Mouse (Mus musculus): ENCODE measurements around the gene Trappc2l. TPM values are rescaled to one million over a fixed set of nuclear protein-coding genes. Genes with fewer than 3 reads are reported as not detected.

Trappc2l gene
- polyA plus RNA-seq, 1 experiment: 95.7 TPM

GRCm38 (mm10) chr8:122658807-122659160 is 47.3 kb downstream of the Trappc2l start:
- Histone ChIP-seq H3K4me3 (no peak overlapping the region), H3K4me2 (ENCODE audit: low read depth) (no peak overlapping the region)

GRCm38 (mm10) chr8:122660022-122660421 is 48.6 kb downstream of the Trappc2l start:
- no peak overlapping the region for H3K4me3 ChIP-seq
- H3K4me2 ChIP-seq (ENCODE audit: low read depth): no peak overlapping the region
- H3K27me3 ChIP-seq (ENCODE audit: control insufficient read depth, insufficient read depth, insufficient read length): no peaks in the 10 kb centered on the region
- no peaks in the 10 kb centered on the region for H3K36me3 ChIP-seq (ENCODE audit: control insufficient read depth, insufficient read depth)
- no peak overlapping the region for H3ac ChIP-seq (ENCODE audit: control insufficient read depth, insufficient read length)
- H3K79me2 ChIP-seq (ENCODE audit: control insufficient read depth, insufficient read depth): no peaks in the 10 kb centered on the region
- TF ChIP-seq REST (IDR thresholded peaks at IDR 0.05; ENCODE audit: insufficient read depth, insufficient read length) (no peak), TCF3 (IDR thresholded peaks at IDR 0.05; ENCODE audit: insufficient read length, low read depth) (no peak), USF1 (IDR thresholded peaks at IDR 0.05; ENCODE audit: low read depth) (no peak), POLR2A (IDR thresholded peaks at IDR 0.05; ENCODE audit: insufficient read length, low read depth) (no peak), TCF12 (IDR thresholded peaks at IDR 0.05; ENCODE audit: insufficient read depth, poor library complexity, severe bottlenecking) (no peak), MYOD1 (IDR thresholded peaks at IDR 0.05; ENCODE audit: control insufficient read depth in 1 of 3, insufficient read length in 2 of 3, low read depth in 2 of 3) (no peak), E2F4 (IDR thresholded peaks at IDR 0.05; ENCODE audit: insufficient read depth) (no peak), POLR2AphosphoS2 (IDR thresholded peaks at IDR 0.05; ENCODE audit: insufficient read length, low read depth) (no peak), MAX (IDR thresholded peaks at IDR 0.05; ENCODE audit: low read depth) (no peak), MYOG (IDR thresholded peaks at IDR 0.05; ENCODE audit: control insufficient read depth in 1 of 3, insufficient read depth in 1 of 3, insufficient read length in 2 of 3, low read depth in 2 of 3) (no peak)

More at GRCm38 (mm10) chr8:122658807-122659160, 47.3 kb downstream of the Trappc2l start:
- Histone ChIP-seq H3K79me2 (ENCODE audit: control insufficient read depth, insufficient read depth) (no peaks in the 10 kb centered on the region), H3K27me3 (ENCODE audit: control insufficient read depth, insufficient read depth, insufficient read length) (no peaks in the 10 kb centered on the region), H3K36me3 (ENCODE audit: control insufficient read depth, insufficient read depth) (no peaks in the 10 kb centered on the region), H3ac (ENCODE audit: control insufficient read depth, insufficient read length) (no peak overlapping the region)
- no peak for TF ChIP-seq MYOD1 (IDR thresholded peaks at IDR 0.05; ENCODE audit: control insufficient read depth in 1 of 3, insufficient read length in 2 of 3, low read depth in 2 of 3)
- TF ChIP-seq TCF3 (IDR thresholded peaks at IDR 0.05; ENCODE audit: insufficient read length, low read depth): no peak
- no peak for TF ChIP-seq REST (IDR thresholded peaks at IDR 0.05; ENCODE audit: insufficient read depth, insufficient read length)
- TF ChIP-seq E2F4 (IDR thresholded peaks at IDR 0.05; ENCODE audit: insufficient read depth): no peak
- TF ChIP-seq MYOG (IDR thresholded peaks at IDR 0.05; ENCODE audit: control insufficient read depth in 1 of 3, insufficient read depth in 1 of 3, insufficient read length in 2 of 3, low read depth in 2 of 3): no peak
- TF ChIP-seq MAX (IDR thresholded peaks at IDR 0.05; ENCODE audit: low read depth): no peak
- TF ChIP-seq POLR2AphosphoS2 (IDR thresholded peaks at IDR 0.05; ENCODE audit: insufficient read length, low read depth): no peak
- TF ChIP-seq TCF12 (IDR thresholded peaks at IDR 0.05; ENCODE audit: insufficient read depth, poor library complexity, severe bottlenecking): no peak
- TF ChIP-seq SRF (IDR thresholded peaks at IDR 0.05; ENCODE audit: control insufficient read depth, insufficient read length, low read depth): no peak
- TF ChIP-seq CEBPB (IDR thresholded peaks at IDR 0.05; ENCODE audit: insufficient read depth, poor library complexity, severe bottlenecking): no peak

- Histone ChIP-seq H3K36me3 (ENCODE audit: control insufficient read depth, insufficient read depth) (no peaks in the 10 kb centered on the region), H3K27me3 (ENCODE audit: control insufficient read depth, insufficient read depth, insufficient read length) (no peaks in the 10 kb centered on the region), H3ac (ENCODE audit: control insufficient read depth, insufficient read length) (no peak overlapping the region), H3K4me3 (no peak overlapping the region), H3K4me2 (ENCODE audit: low read depth) (peak overlapping the region; percentile 70), H3K79me2 (ENCODE audit: control insufficient read depth, insufficient read depth) (no peaks in the 10 kb centered on the region)
- no peak for TF ChIP-seq REST (IDR thresholded peaks at IDR 0.05; ENCODE audit: insufficient read depth, insufficient read length)
- peak; percentile 84 to 94 (median 86) for TF ChIP-seq MYOG (IDR thresholded peaks at IDR 0.05; ENCODE audit: control insufficient read depth in 1 of 3, insufficient read depth in 1 of 3, insufficient read length in 2 of 3, low read depth in 2 of 3)
- peak; percentile 92 for TF ChIP-seq TCF3 (IDR thresholded peaks at IDR 0.05; ENCODE audit: insufficient read length, low read depth)
- no peak for TF ChIP-seq E2F4 (IDR thresholded peaks at IDR 0.05; ENCODE audit: insufficient read depth)
- TF ChIP-seq USF1 (IDR thresholded peaks at IDR 0.05; ENCODE audit: low read depth): no peak
- peak; percentile 97 for TF ChIP-seq TCF12 (IDR thresholded peaks at IDR 0.05; ENCODE audit: insufficient read depth, poor library complexity, severe bottlenecking)
- no peak for TF ChIP-seq MAX (IDR thresholded peaks at IDR 0.05; ENCODE audit: low read depth)
- peak; percentile 9 to 93 (median 89) for TF ChIP-seq MYOD1 (IDR thresholded peaks at IDR 0.05; ENCODE audit: control insufficient read depth in 1 of 3, insufficient read length in 2 of 3, low read depth in 2 of 3)
- TF ChIP-seq CEBPB (IDR thresholded peaks at IDR 0.05; ENCODE audit: insufficient read depth, poor library complexity, severe bottlenecking): no peak
- TF ChIP-seq POLR2A (IDR thresholded peaks at IDR 0.05; ENCODE audit: insufficient read length, low read depth): no peak
These were observed 49.7 kb downstream of the Trappc2l start for GRCm38 (mm10) chr8:122661138-122661537.

GRCm38 (mm10) chr8:122661894-122662293 is 50.5 kb downstream of the Trappc2l start:
- no peak for TF ChIP-seq MAX (IDR thresholded peaks at IDR 0.05; ENCODE audit: low read depth)
- Histone ChIP-seq H3K79me2 (ENCODE audit: control insufficient read depth, insufficient read depth) (no peaks in the 10 kb centered on the region), H3K4me3 (no peak overlapping the region), H3K4me2 (ENCODE audit: low read depth) (peak overlapping the region; percentile 70), H3K27me3 (ENCODE audit: control insufficient read depth, insufficient read depth, insufficient read length) (no peaks in the 10 kb centered on the region), H3K36me3 (ENCODE audit: control insufficient read depth, insufficient read depth) (no peaks in the 10 kb centered on the region), H3ac (ENCODE audit: control insufficient read depth, insufficient read length) (no peak overlapping the region)

GRCm38 (mm10) chr8:122663106-122663505 is 51.7 kb downstream of the Trappc2l start:
- no peak overlapping the region for H3K4me2 ChIP-seq (ENCODE audit: low read depth)
- H3K79me2 ChIP-seq (ENCODE audit: control insufficient read depth, insufficient read depth): no peaks in the 10 kb centered on the region
- H3K4me3 ChIP-seq: no peak overlapping the region
- H3K27me3 ChIP-seq (ENCODE audit: control insufficient read depth, insufficient read depth, insufficient read length): peaks cover under 1% of the 10 kb centered on the region
- H3ac ChIP-seq (ENCODE audit: control insufficient read depth, insufficient read length): no peak overlapping the region
- H3K36me3 ChIP-seq (ENCODE audit: control insufficient read depth, insufficient read depth): no peaks in the 10 kb centered on the region
- no peak for TF ChIP-seq MAX (IDR thresholded peaks at IDR 0.05; ENCODE audit: low read depth)
- TF ChIP-seq POLR2A (IDR thresholded peaks at IDR 0.05; ENCODE audit: insufficient read length, low read depth): no peak
- no peak for TF ChIP-seq POLR2AphosphoS2 (IDR thresholded peaks at IDR 0.05; ENCODE audit: insufficient read length, low read depth)
- no peak for TF ChIP-seq MYOG (IDR thresholded peaks at IDR 0.05; ENCODE audit: control insufficient read depth in 1 of 3, insufficient read depth in 1 of 3, insufficient read length in 2 of 3, low read depth in 2 of 3)
- TF ChIP-seq SRF (IDR thresholded peaks at IDR 0.05; ENCODE audit: control insufficient read depth, insufficient read length, low read depth): no peak
- TF ChIP-seq TCF12 (IDR thresholded peaks at IDR 0.05; ENCODE audit: insufficient read depth, poor library complexity, severe bottlenecking): no peak
- no peak for TF ChIP-seq E2F4 (IDR thresholded peaks at IDR 0.05; ENCODE audit: insufficient read depth)
- TF ChIP-seq CEBPB (IDR thresholded peaks at IDR 0.05; ENCODE audit: insufficient read depth, poor library complexity, severe bottlenecking): no peak
- TF ChIP-seq USF1 (IDR thresholded peaks at IDR 0.05; ENCODE audit: low read depth): no peak
- no peak for TF ChIP-seq MYOD1 (IDR thresholded peaks at IDR 0.05; ENCODE audit: control insufficient read depth in 1 of 3, insufficient read length in 2 of 3, low read depth in 2 of 3)
- TF ChIP-seq TCF3 (IDR thresholded peaks at IDR 0.05; ENCODE audit: insufficient read length, low read depth): no peak
- TF ChIP-seq REST (IDR thresholded peaks at IDR 0.05; ENCODE audit: insufficient read depth, insufficient read length): no peak

Data from myocyte (in vitro differentiated cells).